Mouse (Mus musculus): Measurements from ENCODE around the gene Olfr1359.

The Olfr1359 gene

Small RNA genes within 50 kb of the gene (microRNA-seq; reads per million reads assigned to microRNA genes)
- gene Gm44357: 0 reads per million in 2 experiments
- 0 reads per million in 2 experiments for gene Gm44367
- gene Gm44454: 0 reads per million in 2 experiments
